8 mouse cellular contexts compared by ENCODE assay signal in the genomic region with DNA sequence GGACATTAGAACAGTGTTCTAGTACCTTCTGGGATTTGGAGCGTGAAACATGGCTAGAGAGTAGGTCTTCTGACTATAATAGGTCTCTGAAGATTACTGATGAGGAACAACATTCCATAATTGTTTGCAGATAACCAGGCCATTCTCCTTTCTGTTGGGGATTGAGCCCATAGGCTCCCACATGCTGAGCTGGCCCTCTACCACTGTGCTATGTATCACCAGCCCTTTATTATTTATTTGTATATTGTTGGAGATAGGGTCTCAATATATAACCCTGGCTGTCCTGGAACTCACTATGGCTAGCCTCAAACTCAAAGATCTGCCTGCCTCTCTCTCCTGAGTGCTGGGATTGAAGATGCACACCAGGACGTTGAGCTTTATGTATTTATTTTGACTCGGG. TPM values are rescaled to one million over a fixed set of nuclear protein-coding genes. Genes with fewer than 3 reads are reported as not detected.
A peak's percentile ranks its signal among the peaks of the same experiment; 100 is the strongest.
DNase-seq lines count a peak whose midpoint lies in the region; ATAC-seq and TF ChIP-seq lines count a peak whose summit lies in the region.
"Had no signal": no experiment of that assay in that cellular context is flagged by ENCODE, and none has a peak within 500 bp of the region (broad histone marks: within the 10 kb centered on the region; RNA-seq: fewer than 3 reads in every experiment).

No protein-coding gene starts in this region.

- H3K4me3 ChIP-seq in lung, embryonic 16.5 days (ENCODE audit: low read length) = peak overlapping the region; percentile 68
- H3K4me3 ChIP-seq in forebrain, embryonic 12.5 days (replicated peaks) = peak overlapping the region; percentile 68
- peak overlapping the region; percentile 69 for H3K4me3 ChIP-seq in limb, embryonic 14.5 days (replicated peaks; ENCODE audit: low read length)
- H3K4me3 ChIP-seq in stomach, embryonic 15.5 days (replicated peaks) = peak overlapping the region; percentile 74

- ATAC-seq in lung, embryonic 16.5 days (ENCODE audit: low read depth) = peak; percentile 8; the same call in 1 of the 2 replicates
- peak; percentile 30; the same call in 1 of the 2 replicates for ATAC-seq in forebrain, embryonic 12.5 days (ENCODE audit: low FRiP score)
- no peak for ATAC-seq in limb, embryonic 14.5 days (ENCODE audit: low FRiP score, low read depth)
- ATAC-seq in stomach, embryonic 15.5 days (ENCODE audit: insufficient read depth, low FRiP score, low read depth) = peak; percentile 41

- H3K9me3 ChIP-seq in lung, embryonic 16.5 days (ENCODE audit: control insufficient read depth, low read length) = no peaks in the 10 kb centered on the region
- H3K9me3 ChIP-seq in forebrain, embryonic 12.5 days = no peaks in the 10 kb centered on the region
- no peaks in the 10 kb centered on the region for H3K9me3 ChIP-seq in limb, embryonic 14.5 days (ENCODE audit: control insufficient read depth, low read length)
- H3K9me3 ChIP-seq in stomach, embryonic 15.5 days = no peaks in the 10 kb centered on the region

- H3K4me2 ChIP-seq in lung, embryonic 16.5 days (ENCODE audit: low read depth, low read length) = peak overlapping the region; percentile 67
- peak overlapping the region; percentile 75 for H3K4me2 ChIP-seq in forebrain, embryonic 12.5 days
- H3K4me2 ChIP-seq in limb, embryonic 14.5 days (replicated peaks; ENCODE audit: low read depth, low read length, severe bottlenecking) = peak overlapping the region; percentile 96
- peak overlapping the region; percentile 88 for H3K4me2 ChIP-seq in stomach, embryonic 15.5 days

- no peak overlapping the region for H3K27ac ChIP-seq in lung, embryonic 16.5 days (ENCODE audit: low read length)
- H3K27ac ChIP-seq in forebrain, embryonic 12.5 days = no peak overlapping the region
- H3K27ac ChIP-seq in limb, embryonic 14.5 days (replicated peaks; ENCODE audit: low read depth, low read length) = no peak overlapping the region
- H3K27ac ChIP-seq in stomach, embryonic 15.5 days = peak overlapping the region; percentile 8; the same call in 1 of the 2 replicates

- 51% methylated on average over 3 of the region's 3 CpGs for WGBS in lung, embryonic 16.5 days
- WGBS in forebrain, embryonic 12.5 days = 62% methylated on average over 3 of the region's 3 CpGs
- 64% methylated on average over 3 of the region's 3 CpGs for WGBS in limb, embryonic 14.5 days
- WGBS in stomach, embryonic 15.5 days = 55% methylated on average over 3 of the region's 3 CpGs

- DNase-seq in lung, postnatal 10 days = no peak
- DNase-seq in limb, embryonic 14.5 days (ENCODE audit: low spot score) = no peak
- no peak for DNase-seq in Muller cell, postnatal 12 days (ENCODE audit: inconsistent ontology term)
- DNase-seq in gastrocnemius, adult 18-20 months (ENCODE audit: low spot score) = no peak

- peaks cover 11% of the 10 kb centered on the region for H3K4me1 ChIP-seq in lung, embryonic 16.5 days (replicated peaks; ENCODE audit: control insufficient read depth, insufficient read depth, low read length)
- H3K4me1 ChIP-seq in forebrain, embryonic 12.5 days = peaks cover 19% of the 10 kb centered on the region
- H3K4me1 ChIP-seq in limb, embryonic 14.5 days (ENCODE audit: control insufficient read depth, insufficient read depth, low read length) = peaks cover 9% of the 10 kb centered on the region
- H3K4me1 ChIP-seq in stomach, embryonic 15.5 days = peaks cover 8% of the 10 kb centered on the region; the same call in 1 of the 2 replicates

- no peaks in the 10 kb centered on the region for H3K27me3 ChIP-seq in lung, embryonic 16.5 days (ENCODE audit: control insufficient read depth, insufficient read depth, low read depth, low read length)
- peaks cover 4% of the 10 kb centered on the region; the same call in 1 of the 2 replicates for H3K27me3 ChIP-seq in forebrain, embryonic 12.5 days
- H3K27me3 ChIP-seq in limb, embryonic 14.5 days (ENCODE audit: control insufficient read depth, insufficient read depth, low read length) = no peaks in the 10 kb centered on the region
- H3K27me3 ChIP-seq in stomach, embryonic 15.5 days (replicated peaks) = no peaks in the 10 kb centered on the region

- no peak for TF ChIP-seq POLR2A in limb, embryonic 14.5 days (IDR thresholded peaks at IDR 0.05; ENCODE audit: borderline replicate concordance, extremely low read depth, insufficient read depth, insufficient read length)

- peak overlapping the region; percentile 19; the same call in 1 of the 2 replicates for H3K9ac ChIP-seq in lung, embryonic 16.5 days (ENCODE audit: low read length)
- 0 out of 2 replicates have a peak overlapping the region, but pooled peaks have one; percentile 66 for H3K9ac ChIP-seq in forebrain, embryonic 12.5 days
- H3K9ac ChIP-seq in limb, embryonic 14.5 days (ENCODE audit: low read depth, low read length, severe bottlenecking) = no peak overlapping the region
- no peak overlapping the region for H3K9ac ChIP-seq in stomach, embryonic 15.5 days

- H3K36me3 ChIP-seq in lung, embryonic 16.5 days (ENCODE audit: control insufficient read depth, insufficient read depth, low read length) = no peaks in the 10 kb centered on the region
- H3K36me3 ChIP-seq in forebrain, embryonic 12.5 days (replicated peaks) = no peaks in the 10 kb centered on the region
- no peaks in the 10 kb centered on the region for H3K36me3 ChIP-seq in limb, embryonic 14.5 days (ENCODE audit: control insufficient read depth, insufficient read depth, low read length)
- H3K36me3 ChIP-seq in stomach, embryonic 15.5 days = no peaks in the 10 kb centered on the region

RNA-seq across cellular contexts. Expression of a gene that starts 0.6 kb away (rescaled TPM):
- polyA plus RNA-seq in lung, embryonic 16.5 days (2015; fragmentation: Nextera tagmentation; extraction: Ambion mirVana) = 19.1 and 19.8 TPM in 2 replicates
- polyA plus RNA-seq in forebrain, embryonic 12.5 days (2016; fragmentation: Nextera tagmentation; extraction: Ambion mirVana) = 19.2 and 20.7 TPM in 2 replicates
- polyA plus RNA-seq in limb, embryonic 14.5 days (2012; rRNA removed) = 23.0 and 29.8 TPM in 2 replicates
- polyA plus RNA-seq in limb, embryonic 14.5 days (2014; fragmentation: Nextera tagmentation; extraction: Ambion mirVana) = 9.7 and 12.3 TPM in 2 replicates
- polyA plus RNA-seq in stomach, embryonic 15.5 days (2015; fragmentation: Nextera tagmentation; extraction: Ambion mirVana) = 16.9 and 17.3 TPM in 2 replicates
- 10 to 100 TPM in 1 of 2 experiments, 1 to 10 TPM in 1; 8.0 to 10.7 TPM for total RNA-seq in gastrocnemius, adult 18-20 months (2021)

RNA-seq across cellular contexts. Expression of a gene that starts 29.5 kb away (rescaled TPM):
- polyA plus RNA-seq in lung, embryonic 16.5 days (2015; fragmentation: Nextera tagmentation; extraction: Ambion mirVana) = 78.5 and 78.9 TPM in 2 replicates
- 152 and 166 TPM in 2 replicates for polyA plus RNA-seq in forebrain, embryonic 12.5 days (2016; fragmentation: Nextera tagmentation; extraction: Ambion mirVana)
- polyA plus RNA-seq in limb, embryonic 14.5 days (2012; rRNA removed) = 108 and 119 TPM in 2 replicates
- 145 and 151 TPM in 2 replicates for polyA plus RNA-seq in limb, embryonic 14.5 days (2014; fragmentation: Nextera tagmentation; extraction: Ambion mirVana)
- 129 and 141 TPM in 2 replicates for polyA plus RNA-seq in stomach, embryonic 15.5 days (2015; fragmentation: Nextera tagmentation; extraction: Ambion mirVana)
- total RNA-seq in gastrocnemius, adult 18-20 months (2021) = 10 to 100 TPM; 78.9 to 84.5 TPM

RNA-seq across cellular contexts. Expression of a gene that starts 55.8 kb away (rescaled TPM):
- polyA plus RNA-seq in lung, embryonic 16.5 days (2015; fragmentation: Nextera tagmentation; extraction: Ambion mirVana) = not detected in 2 replicates
- polyA plus RNA-seq in forebrain, embryonic 12.5 days (2016; fragmentation: Nextera tagmentation; extraction: Ambion mirVana) = not detected in 2 replicates
- polyA plus RNA-seq in limb, embryonic 14.5 days (2012; rRNA removed) = 0.13 TPM in 2 replicates
- polyA plus RNA-seq in limb, embryonic 14.5 days (2014; fragmentation: Nextera tagmentation; extraction: Ambion mirVana) = not detected in 2 replicates
- not detected in 2 replicates for polyA plus RNA-seq in stomach, embryonic 15.5 days (2015; fragmentation: Nextera tagmentation; extraction: Ambion mirVana)
- total RNA-seq in gastrocnemius, adult 18-20 months (2021) = not detected
- total RNA-seq: hematopoietic stem cell, adult 5-6 weeks had no signal

RNA-seq across cellular contexts. Expression of a gene that starts 57.9 kb away (rescaled TPM):
- 18.1 and 21.1 TPM in 2 replicates for polyA plus RNA-seq in lung, embryonic 16.5 days (2015; fragmentation: Nextera tagmentation; extraction: Ambion mirVana)
- 18.5 and 19.6 TPM in 2 replicates for polyA plus RNA-seq in forebrain, embryonic 12.5 days (2016; fragmentation: Nextera tagmentation; extraction: Ambion mirVana)
- 12.5 and 13.5 TPM in 2 replicates for polyA plus RNA-seq in limb, embryonic 14.5 days (2012; rRNA removed)
- 18.6 and 19.5 TPM in 2 replicates for polyA plus RNA-seq in limb, embryonic 14.5 days (2014; fragmentation: Nextera tagmentation; extraction: Ambion mirVana)
- polyA plus RNA-seq in stomach, embryonic 15.5 days (2015; fragmentation: Nextera tagmentation; extraction: Ambion mirVana) = 17.1 and 19.3 TPM in 2 replicates
- 1 to 10 TPM; 5.8 to 6.2 TPM for total RNA-seq in gastrocnemius, adult 18-20 months (2021)

Comparison
In these comparisons a context has a peak if more than half of its experiments do, and no peak if none do; other contexts are left out.
1. H3K9ac ChIP-seq: peak in lung, embryonic 16.5 days (single experiment) and forebrain, embryonic 12.5 days (single experiment); none in limb, embryonic 14.5 days (single experiment) and stomach, embryonic 15.5 days (single experiment).
2. Peak in every context shown above with its lines, with median percentiles within 50 percentile points of each other: H3K4me2 ChIP-seq and H3K4me3 ChIP-seq.